Mouse (Mus musculus): Measurements from ENCODE around the gene Gm15107.
"Not testable (repeated sequence)": the region's sequence is repeated elsewhere in the genome, so short reads cannot be mapped to it uniquely, and the experiment has no call there.

Gene Gm15107

GRCm38 (mm10) chrX:148180424-148180823, at the start of gene Gm15107:
Gene Gm15107 (plus strand): TSS chrX:148180724.
- not testable (repeated sequence) for DNase-seq

Data from cerebellum, postnatal 25 days (tissue).